Mouse (Mus musculus) erythroid progenitor cell, adult 5-6 weeks (primary cell): ENCODE results near the gene Sept1. TPM values are rescaled to one million over a fixed set of nuclear protein-coding genes. Genes with fewer than 3 reads are reported as not detected.
"Not testable (repeated sequence)": the region's sequence is repeated elsewhere in the genome, so short reads cannot be mapped to it uniquely, and the experiment has no call there.

Experiments
- ATAC-seq: replicated peaks from 2 replicates; pipeline ENCODE4 v1.8.0; 2016; ENCODE audit warnings: moderate number of reproducible peaks, mild to moderate bottlenecking, moderate TSS enrichment, inconsistent platforms; ENCODE audit not compliant: poor library complexity, low FRiP score, severe bottlenecking
- total RNA-seq, 2 experiments: library from RNA; stranded (forward) in 1 of 2; stranded (reverse) in 1 of 2; fragments of 150-400 nt in 1 of 2; fragments of 186-747, 209-891 nt in 1 of 2; gene quantifications; 2 replicates each; pipeline versions ENCODE4 v1.2.3 to v1.2.4; 2015 to 2017; ENCODE audit warnings: low replicate concordance in 2 of 2

The Sept1 gene
- total RNA-seq, 2 experiments from 2014 or later: 24.0 to 36.0 TPM

DNA sequence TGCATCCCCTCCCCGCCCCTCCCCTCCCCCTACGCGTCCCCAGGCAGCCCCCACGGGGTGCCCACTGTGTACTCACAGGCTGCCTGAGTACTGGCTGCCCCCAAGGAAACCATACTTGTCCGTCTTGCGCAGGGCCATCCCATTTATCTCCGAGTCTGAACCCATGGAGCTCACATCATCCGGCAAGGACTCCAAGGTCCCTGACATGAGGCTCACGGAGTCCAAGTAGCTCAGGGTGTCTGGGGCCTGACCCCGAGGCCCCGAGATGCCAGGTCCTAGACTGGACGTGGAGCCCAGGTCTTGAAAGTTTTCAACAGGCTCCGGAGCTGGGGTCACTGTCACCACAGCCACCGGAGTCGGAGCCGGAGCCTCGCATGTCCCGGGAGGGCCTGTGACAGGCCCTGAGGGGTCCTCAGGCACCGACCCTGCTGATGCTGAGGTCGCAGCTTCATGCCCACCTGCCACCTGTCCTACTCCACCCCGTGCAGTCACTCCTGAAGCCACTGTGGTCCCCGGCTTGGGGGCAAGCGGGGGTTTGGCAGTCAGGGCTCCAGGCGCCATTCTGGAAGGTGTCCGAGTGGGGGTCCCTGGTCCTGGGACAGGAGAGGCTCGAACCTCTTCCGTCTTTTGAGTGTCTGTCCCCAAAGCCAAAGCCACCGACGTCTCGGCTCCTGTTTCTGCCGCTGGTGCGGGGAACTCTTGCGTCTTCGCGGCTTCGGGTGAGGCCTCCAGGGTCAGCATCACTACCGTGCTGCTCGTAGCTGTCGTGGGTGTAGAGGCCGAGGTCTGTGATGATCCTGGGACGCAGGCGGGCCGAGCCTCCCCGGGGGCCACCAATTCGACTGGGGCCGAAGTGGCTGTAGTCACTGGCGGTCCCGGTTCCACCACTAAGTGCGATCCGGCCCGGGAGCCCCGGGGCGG, 25.3 kb downstream of the Sept1 start:
- 0 out of 2 replicates have a peak, but pooled peaks have one; percentile 2 for ATAC-seq

DNA sequence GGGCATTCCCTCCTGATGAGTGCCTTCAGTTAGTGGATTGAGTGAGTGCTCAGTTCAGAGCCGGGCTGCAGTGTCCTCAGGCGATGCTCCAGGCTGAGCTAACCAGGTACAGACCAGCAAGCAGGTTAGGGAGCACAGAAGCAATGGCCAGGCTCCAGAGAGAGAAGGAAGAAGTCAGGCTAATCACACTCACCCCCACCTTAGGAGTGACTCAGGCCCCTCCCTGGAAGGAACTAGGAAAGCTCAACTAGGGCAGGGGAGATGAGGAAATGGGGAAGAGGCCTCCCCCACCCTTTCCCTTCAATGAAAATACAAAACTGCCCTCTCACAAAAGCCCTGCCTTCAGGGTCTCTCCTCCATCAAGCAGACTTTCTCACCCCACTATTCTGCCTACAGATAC, 26.3 kb downstream of the Sept1 start:
- 0 out of 2 replicates have a peak, but pooled peaks have one; percentile 18 for ATAC-seq

DNA sequence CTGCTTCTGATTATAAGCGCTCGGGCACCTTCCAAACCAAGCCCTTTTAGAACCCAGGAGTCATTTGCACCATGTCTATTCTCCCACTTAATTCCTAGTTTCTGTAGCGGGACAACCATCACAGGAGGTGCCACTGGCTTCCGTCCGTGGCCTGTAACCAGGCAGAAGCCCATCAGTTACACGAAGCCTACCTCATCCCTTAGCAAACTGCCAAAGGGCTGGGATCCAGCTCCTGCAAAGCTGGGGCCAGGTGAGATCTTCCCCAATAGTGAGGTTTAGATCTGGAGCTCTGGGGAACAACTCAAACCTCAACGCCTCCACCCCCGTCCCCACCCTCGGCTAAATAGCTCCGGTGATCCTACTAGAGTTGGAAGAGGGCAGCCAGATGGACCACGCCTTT, 36.4 kb downstream of the Sept1 start:
- ATAC-seq: peak; percentile 5

- ATAC-seq: peak; percentile 92
Observed at GRCm38 (mm10) chr7:127195544-127196295, 37.2 kb downstream of the Sept1 start, which contains the start of gene Cd2bp2. TSS of gene Cd2bp2 (minus strand) at chr7:127196050.

GRCm38 (mm10) chr7:127194633-127195029, 38.3 kb downstream of the Sept1 start:
- no peak for ATAC-seq

DNA sequence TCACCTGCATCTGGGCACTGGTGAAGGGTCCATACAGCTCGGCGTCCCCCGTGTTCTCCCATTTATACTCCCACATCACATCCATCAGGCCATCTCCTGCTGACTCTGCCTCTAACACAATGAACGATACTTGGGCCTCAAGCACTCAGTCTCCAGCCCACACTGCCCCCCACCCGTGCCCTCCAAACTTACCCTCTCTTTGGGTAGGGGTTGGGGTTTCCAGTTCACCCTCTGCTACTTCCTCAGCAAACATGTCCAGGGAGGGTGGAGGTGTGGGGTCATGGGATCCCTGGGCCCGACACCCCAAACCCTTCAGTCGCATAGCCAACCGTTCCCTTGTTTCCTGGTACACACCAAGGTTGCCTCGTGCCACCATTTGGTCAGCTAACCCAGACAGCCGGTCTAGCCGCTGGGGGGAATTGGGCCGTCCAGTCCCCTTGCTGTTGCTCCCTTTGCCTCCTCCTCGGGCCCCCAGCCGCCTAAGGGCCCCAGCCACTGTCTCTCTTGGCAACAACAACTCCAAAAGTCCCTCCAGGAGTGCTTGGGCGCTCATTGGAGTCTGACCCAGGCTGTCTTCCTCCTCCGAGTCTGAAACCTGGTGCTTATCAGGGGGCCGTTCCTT, 38.8 kb downstream of the Sept1 start:
- no peak for ATAC-seq

DNA sequence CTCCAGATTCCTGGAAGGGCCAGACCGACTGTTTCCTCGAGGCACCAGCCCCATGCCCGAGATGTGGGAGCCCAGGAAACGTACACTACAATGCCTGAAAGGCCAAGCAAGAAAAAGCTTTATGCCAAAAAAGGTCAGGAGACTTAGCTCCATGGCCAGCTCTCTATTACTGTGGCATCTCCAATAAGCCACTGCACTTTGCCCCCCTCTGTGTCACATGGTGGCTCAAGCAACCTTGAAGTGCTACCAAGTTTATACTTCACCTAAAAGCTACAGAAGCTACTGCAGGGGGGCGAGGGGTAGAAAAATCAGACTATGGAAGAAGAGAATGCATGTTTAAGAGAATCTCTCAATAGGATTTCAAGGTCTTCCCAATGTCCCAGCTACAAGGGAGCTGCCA, 39.9 kb downstream of the Sept1 start:
- no peak for ATAC-seq

DNA sequence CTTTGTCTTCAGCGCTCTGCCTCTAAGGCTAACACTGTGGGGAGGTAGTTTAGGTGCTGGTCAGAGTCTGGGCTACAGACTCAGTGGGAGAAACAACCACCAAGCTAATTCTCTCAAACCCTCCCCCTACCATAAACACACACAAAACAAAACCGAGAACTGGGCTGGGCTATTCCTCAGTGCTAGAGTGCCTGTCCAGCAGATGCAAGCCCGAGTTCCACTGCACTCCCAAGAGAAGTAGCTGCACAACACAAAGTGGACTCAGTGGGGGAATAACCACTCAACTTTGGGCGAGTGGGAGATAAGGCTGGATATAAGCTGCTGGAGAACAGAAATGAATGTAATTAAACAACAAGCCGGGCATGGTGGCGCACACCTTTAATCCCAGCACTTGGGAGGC, 42.3 kb downstream of the Sept1 start:
- ATAC-seq: no peak

GRCm38 (mm10) chr7:127188305-127189276, 44.3 kb downstream of the Sept1 start:
- no peak for ATAC-seq

GRCm38 (mm10) chr7:127187351-127187750, 45.6 kb downstream of the Sept1 start:
- no peak for ATAC-seq

DNA sequence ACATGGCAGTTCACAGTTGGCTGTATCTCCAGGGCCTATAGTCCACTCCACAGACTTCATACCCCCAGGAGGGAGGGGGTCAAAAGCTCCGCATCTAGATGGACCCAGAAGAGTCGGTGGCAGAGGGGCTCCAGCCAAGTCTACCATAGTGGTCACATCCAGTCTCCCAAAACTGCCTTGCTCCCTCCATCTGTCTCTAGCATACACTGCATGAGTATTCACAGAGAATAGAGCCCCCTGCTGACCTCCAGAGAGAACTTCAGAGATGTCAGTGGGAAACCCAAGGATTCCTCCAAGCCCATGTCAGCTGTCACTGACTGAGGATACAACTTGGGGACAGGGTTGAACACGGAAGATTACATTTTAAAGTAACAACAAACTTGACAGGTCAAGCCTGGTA, 47.3 kb downstream of the Sept1 start:
- ATAC-seq: 0 out of 2 replicates have a peak, but pooled peaks have one; percentile 22

DNA sequence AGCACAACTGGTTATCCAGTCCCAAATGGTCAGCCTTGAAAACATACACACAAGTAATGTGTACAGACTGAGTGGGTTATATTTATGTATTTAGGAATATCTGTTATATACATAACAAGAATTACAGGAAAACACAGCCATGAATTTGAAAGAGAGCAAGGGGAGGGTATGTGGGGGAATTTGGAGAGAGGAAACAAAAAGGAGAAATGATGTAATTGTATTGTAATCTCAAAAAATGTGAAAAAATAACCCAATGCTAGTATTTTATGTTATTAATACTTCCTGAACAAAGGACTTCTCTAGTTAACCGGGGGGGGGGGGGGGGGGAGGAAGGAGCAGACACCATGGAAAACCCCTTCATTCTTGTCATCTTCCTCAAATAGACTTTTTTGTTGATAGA, 48.2 kb downstream of the Sept1 start:
- no peak for ATAC-seq

- ATAC-seq: peak; percentile 74
Observed at GRCm38 (mm10) chr7:127183828-127184227, 49.1 kb downstream of the Sept1 start.

DNA sequence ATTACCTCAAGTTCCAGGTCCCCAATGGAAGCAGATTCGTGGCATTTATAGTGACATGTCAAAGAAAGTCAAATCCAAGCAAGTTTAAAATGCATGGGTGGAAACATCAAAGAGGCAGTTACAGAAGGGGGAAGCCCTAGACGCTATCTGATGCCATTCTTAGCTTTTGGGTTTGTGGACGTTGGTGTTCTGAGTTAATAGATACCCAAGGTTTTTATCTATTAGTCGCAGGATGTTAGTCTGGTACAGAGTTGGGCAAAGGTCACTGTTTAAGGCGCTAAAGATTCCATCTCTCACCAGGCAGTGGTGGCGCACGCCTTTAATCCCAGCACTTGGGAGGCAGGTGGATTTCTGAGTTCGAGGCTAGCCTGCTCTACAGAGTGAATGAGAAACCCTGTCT, 49.6 kb downstream of the Sept1 start:
- peak; percentile 35; the same call in 1 of the 2 replicates for ATAC-seq

DNA sequence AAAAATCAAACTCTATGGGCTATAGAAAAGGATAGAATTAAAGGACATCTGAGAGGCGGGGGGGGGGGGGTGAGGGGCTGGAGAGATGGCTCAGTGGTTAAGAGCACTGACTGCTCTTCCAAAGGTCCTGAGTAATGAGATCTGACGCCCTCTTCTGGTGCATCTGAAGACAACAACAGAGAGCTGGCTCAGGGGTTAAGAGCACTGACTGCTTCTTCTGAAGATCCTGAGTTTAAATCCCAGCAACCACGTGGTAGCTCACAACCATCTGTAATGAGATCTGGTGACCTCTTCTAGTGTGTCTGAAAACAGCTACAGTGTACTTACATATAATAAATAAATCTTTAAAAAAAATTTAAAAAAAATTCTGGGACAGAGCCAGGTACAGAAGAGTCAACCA, 51.2 kb downstream of the Sept1 start:
- not testable (repeated sequence) for ATAC-seq

DNA sequence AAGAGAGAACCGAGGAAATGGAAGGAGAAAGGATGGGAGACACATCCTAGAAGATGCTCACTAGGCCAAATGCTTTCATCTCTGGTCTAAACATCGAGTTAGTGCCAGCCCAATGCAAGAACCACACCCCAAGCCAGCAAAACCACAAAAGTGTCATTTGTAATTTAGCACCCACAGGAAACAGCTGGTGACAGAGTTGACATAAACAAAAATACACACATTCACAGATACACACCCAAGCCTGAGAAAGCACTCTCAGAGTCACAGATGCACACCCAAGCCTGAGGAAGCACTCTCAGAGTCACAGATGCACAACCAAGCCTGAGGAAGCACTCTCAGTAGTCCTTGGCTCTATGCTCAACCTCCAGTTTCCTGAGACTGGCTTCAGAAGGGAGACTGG, 52.1 kb downstream of the Sept1 start:
- no peak for ATAC-seq

- ATAC-seq: no peak
Observed at GRCm38 (mm10) chr7:127176937-127177336, 56.0 kb downstream of the Sept1 start.

DNA sequence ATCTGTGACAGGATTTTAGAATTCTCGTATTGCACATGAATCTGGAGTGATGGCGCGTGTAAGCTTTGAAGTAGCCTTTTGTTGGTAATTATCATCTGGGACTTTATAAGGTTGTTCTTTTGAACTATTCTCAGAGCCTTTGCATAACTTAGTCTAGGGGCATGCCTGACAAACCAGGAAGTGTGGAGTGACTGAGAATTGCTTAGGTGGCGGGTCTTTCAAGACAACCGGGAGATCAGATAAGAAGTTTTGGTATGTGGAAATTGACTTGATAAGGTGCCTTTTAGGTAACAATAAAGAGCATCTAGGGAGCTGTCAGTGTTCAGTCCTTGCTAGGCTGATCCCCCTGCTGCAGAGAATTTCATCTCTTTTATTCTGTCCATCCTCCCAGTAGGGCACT, 66.4 kb downstream of the Sept1 start:
- no peak for ATAC-seq
